Mouse (Mus musculus) bone marrow, adult 2 months (tissue): ENCODE results near the gene Tbx3.

Source experiments
- CTCF ChIP-seq: fragments of 200-500 bp; IDR thresholded peaks from 2 replicates; pipeline ENCODE4 v1.5.1; 2011; ENCODE audit warnings: low read length, control low read depth; ENCODE audit not compliant: control insufficient read depth, insufficient read depth
- POLR2A ChIP-seq: fragments of 200-500 bp; IDR thresholded peaks from 2 replicates; pipeline ENCODE4 v1.6.1; 2011; ENCODE audit warnings: low read depth, mild to moderate bottlenecking, control low read depth, low read length, borderline replicate concordance; ENCODE audit not compliant: control insufficient read depth

DNA sequence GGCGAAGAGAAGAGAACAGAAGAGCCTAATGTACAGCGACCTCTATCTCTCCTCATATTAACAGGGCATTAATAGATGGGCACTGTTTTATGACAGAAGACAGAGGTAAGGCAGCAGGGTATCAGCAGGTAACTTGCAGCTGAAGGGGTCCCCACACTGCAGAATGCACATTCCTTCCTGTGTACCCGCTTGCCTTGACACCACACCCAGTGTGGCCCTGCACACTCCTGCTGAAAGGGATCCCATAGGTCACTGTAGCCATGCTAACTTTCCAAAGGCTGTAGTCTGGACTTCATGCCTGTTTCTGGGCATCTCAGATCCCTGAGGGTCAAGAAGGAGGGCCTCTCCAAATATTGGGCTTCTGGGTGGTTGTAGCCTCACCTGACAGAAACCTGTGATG lies 42.4 kb upstream of the Tbx3 start:
- TF ChIP-seq CTCF (no peak), POLR2A (no peak)
